Mouse (Mus musculus) kidney, postnatal 0 days (tissue): ENCODE measurements around the gene Klf16. TPM values are rescaled to one million over a fixed set of nuclear protein-coding genes. Genes with fewer than 3 reads are reported as not detected.
A peak's percentile ranks its signal among the peaks of the same experiment; 100 is the strongest.

Source experiments
- ATAC-seq: fragments of 200-750 bp; cut with Nextera tagmentation; replicated peaks from 2 replicates; pipeline ENCODE4 v1.8.0; 2017; ENCODE audit warnings: low read depth, moderate number of reproducible peaks, moderate TSS enrichment, moderate library complexity; ENCODE audit not compliant: low FRiP score
- DNase-seq: peaks from one replicate; pipeline ENCODE4 v3.0.0-alpha.2; 2016; ENCODE audit warnings: low spot score
- H3K27ac ChIP-seq: fragments of 300-500 bp; sonication (generic); 2 replicates; pipeline ENCODE4 v1.5.1; 2014; ENCODE audit warnings: mild to moderate bottlenecking
- H3K27me3 ChIP-seq: fragments of 300-500 bp; sonication (generic); 2 replicates; pipeline ENCODE4 v1.6.1; 2014; ENCODE audit warnings: low read length, mixed read lengths; ENCODE audit not compliant: insufficient read depth
- H3K36me3 ChIP-seq: fragments of 300-500 bp; sonication (generic); 2 replicates; pipeline ENCODE4 v1.6.1; 2014; ENCODE audit warnings: low read length, mixed read lengths; ENCODE audit not compliant: insufficient read depth
- H3K4me1 ChIP-seq: fragments of 300-500 bp; sonication (generic); replicated peaks from 2 replicates; pipeline ENCODE4 v1.6.1; 2014; ENCODE audit warnings: antibody characterized with exemption, low read length, mixed read lengths; ENCODE audit not compliant: insufficient read depth
- H3K4me2 ChIP-seq: fragments of 300-500 bp; sonication (generic); 2 replicates; pipeline ENCODE4 v1.6.1; 2014; ENCODE audit warnings: mild to moderate bottlenecking, low read length, moderate library complexity, mixed read lengths
- H3K4me3 ChIP-seq: fragments of 300-500 bp; sonication (generic); replicated peaks from 2 replicates; pipeline ENCODE4 v1.5.1; 2014; ENCODE audit warnings: low read depth, low read length
- H3K9ac ChIP-seq: fragments of 300-500 bp; sonication (generic); 2 replicates; pipeline ENCODE4 v1.6.1; 2014; ENCODE audit warnings: low read depth, low read length
- H3K9me3 ChIP-seq: fragments of 300-500 bp; sonication (generic); replicated peaks from 2 replicates; pipeline ENCODE4 v1.6.1; 2016; ENCODE audit warnings: low read length, inconsistent platforms, mixed read lengths
- CTCF ChIP-seq: IDR thresholded peaks from 2 replicates; pipeline ENCODE4 v1.5.1; 2016; ENCODE audit warnings: antibody characterized with exemption, low read depth, mild to moderate bottlenecking, moderate library complexity
- WGBS: fragments of 180-500 bp; shearing (Covaris S2); extraction: QIAGEN DNeasy Blood & Tissue Kit; methylation state at CpG from one replicate; pipeline ENCODE4 v1.1.7; 2014; 5-methylcytosine and 5-hydroxymethylcytosine counted together
- polyA plus RNA-seq: library from polyadenylated mRNA; unstranded; fragments of >200 nt; fragmentation: Nextera tagmentation; extraction: Ambion mirVana; gene quantifications from 2 replicates; pipeline ENCODE4 v1.2.1, GENCODE M21; 2015

Klf16 gene
- polyA plus RNA-seq, 1 experiment from 2014 or later = 8.8 TPM

- peak overlapping the region; percentile 86; the same call in 1 of the 2 replicates for H3K4me3 ChIP-seq
- H3K4me1 ChIP-seq = peaks cover 14% of the 10 kb centered on the region; the same call in 1 of the 2 replicates
- 0 out of 2 replicates have a peak overlapping the region, but pooled peaks have one; percentile 18 for H3K9ac ChIP-seq
Observed at GRCm38 (mm10) chr10:80578911-80579310, 1.8 kb upstream of the Klf16 start.

GRCm38 (mm10) chr10:80578131-80578750 is 1.1 kb upstream of the Klf16 start:
- H3K4me1 ChIP-seq = peaks cover 14% of the 10 kb centered on the region; the same call in 1 of the 2 replicates
- DNase-seq = peak; percentile 90
- peak; percentile 33 for ATAC-seq
- peak; percentile 90 for TF ChIP-seq CTCF
- H3K27ac ChIP-seq = peak overlapping the region; percentile 87
- peak overlapping the region; percentile 86 for H3K4me3 ChIP-seq
- H3K36me3 ChIP-seq = 0 out of 2 replicates have a peak, but pooled peaks cover 4% of the 10 kb centered on the region
- under 1% methylated on average over 29 of the region's 29 CpGs for WGBS
- H3K4me2 ChIP-seq = peak overlapping the region; percentile 93
- H3K27me3 ChIP-seq = no peaks in the 10 kb centered on the region
- peak overlapping the region; percentile 39; the same call in 1 of the 2 replicates for H3K9ac ChIP-seq
- no peaks in the 10 kb centered on the region for H3K9me3 ChIP-seq

More at GRCm38 (mm10) chr10:80578911-80579310, 1.8 kb upstream of the Klf16 start:
- H3K27me3 ChIP-seq = no peaks in the 10 kb centered on the region
- DNase-seq (peak; percentile 83), ATAC-seq (no peak)
- peak; percentile 74 for TF ChIP-seq CTCF
- no peaks in the 10 kb centered on the region for H3K9me3 ChIP-seq
- H3K36me3 ChIP-seq = 0 out of 2 replicates have a peak, but pooled peaks cover 5% of the 10 kb centered on the region
- WGBS = 4% methylated on average over 8 of the region's 8 CpGs
- peak overlapping the region; percentile 93 for H3K4me2 ChIP-seq
- H3K27ac ChIP-seq = peak overlapping the region; percentile 87

- under 1% methylated on average over 89 of the region's 96 CpGs for WGBS
- DNase-seq (peak; percentile 51), ATAC-seq (0 out of 2 replicates have a peak, but pooled peaks have one; percentile 0)
- TF ChIP-seq CTCF = peak; percentile 26; the same call in 1 of the 2 replicates
- Histone ChIP-seq H3K9ac (peak overlapping the region; percentile 84), H3K9me3 (no peaks in the 10 kb centered on the region), H3K4me1 (peaks cover 14% of the 10 kb centered on the region; the same call in 1 of the 2 replicates), H3K4me2 (peak overlapping the region; percentile 93), H3K27me3 (no peaks in the 10 kb centered on the region), H3K36me3 (no peaks in the 10 kb centered on the region), H3K4me3 (peak overlapping the region; percentile 86), H3K27ac (peak overlapping the region; percentile 87)
Observed at GRCm38 (mm10) chr10:80576351-80577194, 548 bp downstream of the Klf16 start.

DNA sequence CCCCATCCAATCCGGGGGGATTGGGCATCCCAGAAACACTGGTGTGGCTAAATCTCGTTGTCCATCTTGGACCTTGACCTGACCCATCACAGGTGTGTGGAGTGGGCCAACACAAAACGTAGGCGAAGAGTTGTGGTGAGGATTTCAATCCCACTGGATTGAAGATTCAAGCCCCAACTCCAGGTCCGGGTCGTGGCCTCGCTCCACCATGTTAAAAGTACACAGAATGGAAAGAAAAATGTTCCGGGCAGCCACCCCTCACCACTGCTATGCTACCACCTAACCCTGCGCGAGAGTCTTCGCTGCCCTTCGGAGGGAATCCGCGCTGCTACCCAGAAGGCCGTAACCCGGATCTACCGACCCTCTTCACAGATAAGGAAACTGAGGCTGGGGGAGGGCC is 1.2 kb downstream of the Klf16 start:
- Histone ChIP-seq H3K36me3 (no peaks in the 10 kb centered on the region), H3K4me2 (peak overlapping the region; percentile 93), H3K27ac (no peak overlapping the region), H3K9ac (peak overlapping the region; percentile 84), H3K9me3 (no peaks in the 10 kb centered on the region), H3K4me3 (peak overlapping the region; percentile 86), H3K27me3 (no peaks in the 10 kb centered on the region), H3K4me1 (peaks cover 18% of the 10 kb centered on the region; the same call in 1 of the 2 replicates)
- no peak for ATAC-seq
- 9% methylated on average over 17 of the region's 17 CpGs for WGBS
- DNase-seq = no peak
- TF ChIP-seq CTCF = no peak

DNA sequence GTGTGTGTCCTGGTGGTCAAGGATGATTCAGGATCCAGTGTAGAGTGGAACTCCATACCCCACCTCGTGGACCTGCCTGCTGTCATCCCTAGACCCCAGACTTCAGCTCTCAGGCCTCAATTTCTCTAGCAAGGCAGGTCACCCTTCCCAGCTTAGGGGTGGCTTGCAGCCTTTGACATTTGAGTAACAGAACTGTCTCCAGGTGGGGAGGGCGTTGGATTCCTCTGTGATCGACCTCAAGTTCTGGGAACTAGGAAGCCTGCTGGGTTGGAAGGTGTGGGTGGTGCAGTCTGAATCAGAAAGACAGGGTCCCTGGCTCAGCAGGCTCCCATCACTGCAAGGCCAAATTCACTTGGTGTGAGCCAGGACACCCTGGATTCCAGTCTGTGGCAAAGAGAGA is 2.2 kb downstream of the Klf16 start:
- Histone ChIP-seq H3K27me3 (no peaks in the 10 kb centered on the region), H3K9ac (no peak overlapping the region), H3K36me3 (no peaks in the 10 kb centered on the region), H3K9me3 (no peaks in the 10 kb centered on the region), H3K4me1 (peaks cover 28% of the 10 kb centered on the region), H3K4me3 (no peak overlapping the region), H3K27ac (no peak overlapping the region), H3K4me2 (no peak overlapping the region)
- 71% methylated on average over 3 of the region's 3 CpGs for WGBS
- no peak for TF ChIP-seq CTCF
- ATAC-seq (no peak), DNase-seq (no peak)

GRCm38 (mm10) chr10:80573944-80574343 is 3.2 kb downstream of the Klf16 start:
- H3K9me3 ChIP-seq = no peaks in the 10 kb centered on the region
- ATAC-seq (no peak), DNase-seq (peak; percentile 25)
- no peak overlapping the region for H3K4me2 ChIP-seq
- H3K4me1 ChIP-seq = peaks cover 27% of the 10 kb centered on the region
- H3K9ac ChIP-seq = peak overlapping the region; percentile 5; the same call in 1 of the 2 replicates
- no peak overlapping the region for H3K27ac ChIP-seq
- no peaks in the 10 kb centered on the region for H3K36me3 ChIP-seq
- WGBS = 36% methylated on average over 9 of the region's 9 CpGs
- TF ChIP-seq CTCF = no peak
- H3K4me3 ChIP-seq = no peak overlapping the region
- H3K27me3 ChIP-seq = no peaks in the 10 kb centered on the region
